Mouse (Mus musculus) ES-E14 (cell line): Measurements from ENCODE around the gene Gm14692.
"Not testable (repeated sequence)": the region's sequence is repeated elsewhere in the genome, so short reads cannot be mapped to it uniquely, and the experiment has no call there.

Source experiments
- CHD2 ChIP-seq: IDR thresholded peaks from 2 replicates; pipeline ENCODE4 v1.6.1; 2014; ENCODE audit warnings: mild to moderate bottlenecking, low read depth, low read length, inconsistent platforms
- ZNF384 ChIP-seq: IDR thresholded peaks from 2 replicates; pipeline ENCODE4 v1.6.1; 2012; ENCODE audit warnings: low read depth, low read length, inconsistent platforms

DNA sequence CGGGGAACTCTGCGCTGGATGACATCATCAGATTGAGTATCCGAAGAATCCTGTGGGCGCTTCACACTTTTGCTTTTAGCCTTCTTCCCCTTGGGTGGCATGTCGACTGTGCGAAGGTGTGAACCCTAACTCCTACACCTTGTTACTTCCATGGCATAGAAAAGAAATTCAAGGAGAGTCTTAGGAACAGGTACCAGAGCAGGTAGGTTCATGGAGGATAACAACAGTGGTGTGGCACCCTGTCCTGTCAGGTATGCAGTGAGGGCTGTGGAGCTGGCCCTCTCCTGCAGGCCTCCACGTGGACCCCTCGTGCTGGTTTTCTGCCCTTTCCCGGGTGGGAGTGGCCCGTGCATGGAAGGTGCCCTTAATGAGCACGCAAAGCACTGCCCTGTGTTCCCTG lies 2.0 kb upstream of the Gm14692 start, which contains the start of gene Gm1140:
- not testable (repeated sequence) for TF ChIP-seq CHD2, ZNF384
